Mouse (Mus musculus) left cerebral cortex, postnatal 4 days (tissue): ENCODE data around the gene Tubb3. TPM values are rescaled to one million over a fixed set of nuclear protein-coding genes. Genes with fewer than 3 reads are reported as not detected.

Source experiments
- total RNA-seq, 2 experiments: library from RNA; stranded (reverse); gene quantifications; 2 replicates each; pipeline ENCODE4 v1.2.3; 2021

Tubb3 gene
- total RNA-seq, 2 experiments from 2014 or later, result 2,432 to 2,471 TPM

Other genes starting within 250 kb of the Tubb3 start
- not detected for gene Dpep1, start 225.2 kb upstream of the Tubb3 start, total RNA-seq
- 100 to 1,000 TPM; 103 to 129 TPM for gene Chmp1a, start 198.7 kb upstream of the Tubb3 start, total RNA-seq
- gene Spata33, start 198.6 kb upstream of the Tubb3 start, total RNA-seq, result 1 to 10 TPM; 7.3 to 8.9 TPM
- gene Cdk10, start 186.6 kb upstream of the Tubb3 start, total RNA-seq, result 10 to 100 TPM; 84.6 to 91.6 TPM
- gene Spata2l, start 175.2 kb upstream of the Tubb3 start, total RNA-seq, result 10 to 100 TPM; 22.6 to 28.6 TPM
- 10 to 100 TPM; 32.0 to 34.1 TPM for gene Zfp276, start 157.2 kb upstream of the Tubb3 start, total RNA-seq
- 10 to 100 TPM; 69.1 to 74.6 TPM for gene Vps9d1, start 157.1 kb upstream of the Tubb3 start, total RNA-seq
- gene Fanca, start 92.8 kb upstream of the Tubb3 start, total RNA-seq, result 10 to 100 TPM in 1 of 2 experiments, 1 to 10 TPM in 1; 9.1 to 10.7 TPM
- 10 to 100 TPM; 25.4 to 27.0 TPM for gene Spire2, start 78.7 kb upstream of the Tubb3 start, total RNA-seq
- 100 to 1,000 TPM; 334 to 346 TPM for gene Tcf25, start 37.7 kb upstream of the Tubb3 start, total RNA-seq
- gene Mc1r, start 4.3 kb upstream of the Tubb3 start, total RNA-seq, result not detected
- 10 to 100 TPM; 68.3 to 70.1 TPM for gene Def8, start 12.1 kb downstream of the Tubb3 start, total RNA-seq
- gene Afg3l1, start 66.5 kb downstream of the Tubb3 start, total RNA-seq, result 10 to 100 TPM; 48.3 to 56.9 TPM
- gene Dbndd1, start 104.0 kb downstream of the Tubb3 start, total RNA-seq, result 10 to 100 TPM; 38.3 to 43.4 TPM
- 10 to 100 TPM; 42.3 to 46.7 TPM for gene Gas8, start 107.4 kb downstream of the Tubb3 start, total RNA-seq
- 10 to 100 TPM; 78.0 to 89.0 TPM for gene Rhou, start 242.5 kb downstream of the Tubb3 start, total RNA-seq